Comparison of ENCODE assay signal across 23 mouse cellular contexts in the genomic region with DNA sequence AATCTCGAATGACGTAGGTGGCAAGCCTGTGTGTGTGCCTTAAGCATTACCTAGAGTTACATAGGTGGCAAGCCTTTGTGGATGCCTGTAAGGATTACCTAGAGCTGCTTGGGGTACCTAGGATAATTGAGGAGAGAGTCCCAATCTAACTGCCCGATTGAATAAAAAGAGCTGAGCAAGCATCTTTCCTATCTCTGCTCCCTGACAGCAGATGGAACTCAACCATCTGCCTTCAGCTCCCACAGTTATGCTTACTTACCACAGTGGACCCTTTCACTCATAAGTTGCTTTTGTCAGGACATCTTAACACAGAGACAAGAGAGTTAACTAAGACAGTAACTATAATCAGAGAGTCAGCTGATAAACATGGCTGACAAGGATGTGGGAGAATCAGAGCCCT.
A peak's percentile ranks its signal among the peaks of the same experiment; 100 is the strongest.
DNase-seq lines count a peak whose midpoint lies in the region; ATAC-seq and TF ChIP-seq lines count a peak whose summit lies in the region.
"Had no signal": no experiment of that assay in that cellular context is flagged by ENCODE, and none has a peak within 500 bp of the region (broad histone marks: within the 10 kb centered on the region; RNA-seq: fewer than 3 reads in every experiment).

No protein-coding gene starts in this region.

- H3K27me3 ChIP-seq in CH12.LX (replicated peaks) (no peaks in the 10 kb centered on the region), MEL (ENCODE audit: control insufficient read depth in 1 of 2, insufficient read depth in 2 of 2, low read length in 2 of 2) (peaks cover 7 to 13% of the 10 kb centered on the region in 2 experiments)
- H3K27me3 ChIP-seq in forebrain, embryonic 12.5 days = no peaks in the 10 kb centered on the region

- TF ChIP-seq EP300 in CH12.LX (IDR thresholded peaks at IDR 0.05; ENCODE audit: low read length) (no peak), MEL (IDR thresholded peaks at IDR 0.05; ENCODE audit: low read depth in 1 of 2, low read length in 2 of 2) (no peak)

- H3K36me3 ChIP-seq in CH12.LX (replicated peaks in 1 of 2; ENCODE audit: control insufficient read depth in 1 of 2, insufficient read depth in 1 of 2, low read length in 1 of 2) (no peaks in the 10 kb centered on the region), ES-E14 (ENCODE audit: control insufficient read depth, insufficient read depth, low read length, poor library complexity, severe bottlenecking) (no peaks in the 10 kb centered on the region), MEL (ENCODE audit: control insufficient read depth in 1 of 2, insufficient read depth in 2 of 2, low read length in 2 of 2) (0 out of 4 replicates have a peak, but pooled peaks cover 0 to 2% of the 10 kb centered on the region in 2 experiments)
- no peaks in the 10 kb centered on the region for H3K36me3 ChIP-seq in forebrain, embryonic 12.5 days (replicated peaks)
- H3K36me3 ChIP-seq: G1E had no signal

- ATAC-seq in forebrain, embryonic 12.5 days (ENCODE audit: low FRiP score) = no peak
- ATAC-seq: activated CD4-positive, CD25-positive, alpha-beta regulatory T cell, adult 4 months; CD4-positive, CD25-positive, alpha-beta regulatory T cell, adult 4 months; Patski had no signal

- H3K27ac ChIP-seq in CH12.LX (ENCODE audit: insufficient read depth, low read depth) = no peak overlapping the region
- H3K27ac ChIP-seq in ES-E14 (ENCODE audit: insufficient read depth, low read depth, low read length, poor library complexity, severe bottlenecking) = no peak overlapping the region
- no peak overlapping the region for H3K27ac ChIP-seq in MEL (ENCODE audit: control insufficient read depth, low read depth, low read length)
- H3K27ac ChIP-seq in forebrain, embryonic 12.5 days = no peak overlapping the region

- TF ChIP-seq POLR2A in CH12.LX (IDR thresholded peaks at IDR 0.05; ENCODE audit: low read depth, low read length) = no peak
- TF ChIP-seq POLR2A in MEL (IDR thresholded peaks at IDR 0.05; ENCODE audit: control insufficient read depth in 1 of 2, insufficient read depth in 1 of 2, low read depth in 1 of 2, low read length in 2 of 2, poor library complexity in 1 of 2) = no peak

- no peak overlapping the region for H3K4me3 ChIP-seq in CH12.LX (replicated peaks in 1 of 3; ENCODE audit: low read depth in 2 of 3, low read length in 2 of 3, poor library complexity in 1 of 3)
- H3K4me3 ChIP-seq in ES-E14 (ENCODE audit: insufficient read depth in 1 of 2, low read depth in 1 of 2, low read length in 2 of 2, poor library complexity in 1 of 2, severe bottlenecking in 1 of 2) = no peak overlapping the region
- no peak overlapping the region for H3K4me3 ChIP-seq in MEL (ENCODE audit: control insufficient read depth in 1 of 2, insufficient read depth in 1 of 2, low read depth in 2 of 2, low read length in 2 of 2)
- H3K4me3 ChIP-seq in forebrain, embryonic 12.5 days (replicated peaks) = no peak overlapping the region

- TF ChIP-seq RAD21 in CH12.LX (IDR thresholded peaks at IDR 0.05; ENCODE audit: low read depth, low read length) (no peak), MEL (IDR thresholded peaks at IDR 0.05; ENCODE audit: low read depth, low read length) (no peak)

- dilution Hi-C loops in CH12.LX (cut with MboI; ENCODE audit: extremely low pct_ligation_motif_present, extremely low pct_unique_long_range_greater_than_20kb, low sequenced_read_pairs) = no loop called here

- H3K79me2 ChIP-seq in CH12.LX (replicated peaks; ENCODE audit: control insufficient read depth, extremely low read depth, insufficient read depth, poor library complexity, severe bottlenecking) (no peaks in the 10 kb centered on the region), MEL (ENCODE audit: control insufficient read depth, insufficient read depth, low read length, poor library complexity) (no peaks in the 10 kb centered on the region)

- TF ChIP-seq CTCF in CH12.LX (conservative IDR thresholded peaks at IDR 0.05 in 1 of 2, IDR thresholded peaks at IDR 0.05 in 1 of 2; ENCODE audit: low read depth in 2 of 2, low read length in 2 of 2) (no peak), MEL (IDR thresholded peaks at IDR 0.05 in 2 of 3, conservative IDR thresholded peaks at IDR 0.05 in 1 of 3; ENCODE audit: control insufficient read depth in 1 of 3, insufficient read depth in 1 of 3, low read depth in 2 of 3, low read length in 3 of 3, poor library complexity in 1 of 3, severe bottlenecking in 1 of 3) (no peak)

- H3K9me3 ChIP-seq in CH12.LX (replicated peaks; ENCODE audit: low read length) = no peaks in the 10 kb centered on the region
- no peaks in the 10 kb centered on the region for H3K9me3 ChIP-seq in ES-E14 (ENCODE audit: control insufficient read depth, insufficient read depth, low read depth, low read length)
- no peaks in the 10 kb centered on the region for H3K9me3 ChIP-seq in MEL (replicated peaks; ENCODE audit: insufficient read depth, low read length)
- no peaks in the 10 kb centered on the region for H3K9me3 ChIP-seq in forebrain, embryonic 12.5 days
- H3K9me3 ChIP-seq: G1E had no signal

- H3K4me1 ChIP-seq in CH12.LX (ENCODE audit: control insufficient read depth in 1 of 2, insufficient read depth in 2 of 2) = peaks cover 7 to 50% of the 10 kb centered on the region in 2 experiments
- no peaks in the 10 kb centered on the region for H3K4me1 ChIP-seq in ES-E14 (ENCODE audit: control insufficient read depth in 2 of 2, insufficient read depth in 2 of 2, low read length in 2 of 2, poor library complexity in 1 of 2)
- no peaks in the 10 kb centered on the region for H3K4me1 ChIP-seq in MEL (ENCODE audit: control insufficient read depth in 1 of 2, insufficient read depth in 2 of 2, low read length in 2 of 2)
- no peaks in the 10 kb centered on the region for H3K4me1 ChIP-seq in forebrain, embryonic 12.5 days

- no peak for DNase-seq in CH12.LX (ENCODE audit: extremely low read depth)
- DNase-seq in ES-E14 (ENCODE audit: low read depth, low spot score) = no peak
- DNase-seq in MEL (ENCODE audit: low read depth, low spot score) = no peak
- DNase-seq in lung, postnatal 36 days = no peak
- no peak for DNase-seq in right cerebral cortex, adult 18-20 months
- DNase-seq: adrenal gland, adult 2 months; adrenal gland, adult 8-10 months; adrenal gland, postnatal 10 days; adrenal gland, postnatal 14 days; adrenal gland, postnatal 25 days; adrenal gland, postnatal 36 days; B cell, adult 2 months; cerebellum, adult 11 months; cerebellum, adult 11-12 months; cerebellum, adult 18-20 months; cerebellum, adult 2 months; cerebellum, adult 8-10 months; cerebellum, adult 9-10 months had no signal

- 92% methylated on average over 3 of the region's 3 CpGs for WGBS in forebrain, embryonic 12.5 days

- H3K4me2 ChIP-seq in CH12.LX (ENCODE audit: insufficient read depth, low read depth, poor library complexity, severe bottlenecking) = no peak overlapping the region
- no peak overlapping the region for H3K4me2 ChIP-seq in forebrain, embryonic 12.5 days

- H3K9ac ChIP-seq in CH12.LX (ENCODE audit: insufficient read depth, low read depth) (no peak overlapping the region), ES-E14 (ENCODE audit: insufficient read depth, low read depth, low read length, poor library complexity, severe bottlenecking) (no peak overlapping the region), MEL (ENCODE audit: control insufficient read depth, low read depth, low read length, poor library complexity, severe bottlenecking) (no peak overlapping the region)
- no peak overlapping the region for H3K9ac ChIP-seq in forebrain, embryonic 12.5 days

- in situ Hi-C loops in CH12.LX (cut with MboI; ENCODE audit: low pct_ligation_motif_present, low pct_unique_long_range_greater_than_20kb, low sequenced_read_pairs) = no loop called here
- in situ Hi-C loops in ES-E14 (cut with MboI; ENCODE audit: low sequenced_read_pairs in 2 of 2, unreplicated experiment in 2 of 2) = no loop called here

TF ChIP-seq in CH12.LX, 34 proteins besides CTCF, POLR2A, EP300 and RAD21:
- TF ChIP-seq SIN3A (IDR thresholded peaks at IDR 0.05; ENCODE audit: low read length) (no peak), CHD2 (IDR thresholded peaks at IDR 0.05; ENCODE audit: low read length) (no peak), PAX5 (IDR thresholded peaks at IDR 0.05; ENCODE audit: low read length) (no peak), MAFK (IDR thresholded peaks at IDR 0.05; ENCODE audit: insufficient replicate concordance, low read length) (peak; percentile 66)

TF ChIP-seq in ES-E14, 5 proteins besides CTCF, POLR2A, EP300 and RAD21:
- TF ChIP-seq ZC3H11A (IDR thresholded peaks at IDR 0.05; ENCODE audit: borderline replicate concordance, low read depth, low read length) (no peak), CHD2 (IDR thresholded peaks at IDR 0.05; ENCODE audit: low read depth, low read length) (no peak), HCFC1 (IDR thresholded peaks at IDR 0.05; ENCODE audit: borderline replicate concordance, insufficient read depth, low read length) (no peak), MAFK (IDR thresholded peaks at IDR 0.05; ENCODE audit: insufficient read depth, low read depth, low read length) (peak; percentile 56; the same call in 1 of the 2 replicates)

TF ChIP-seq in MEL, 35 proteins besides CTCF, POLR2A, EP300 and RAD21:
- no peak for TF ChIP-seq MXI1 (IDR thresholded peaks at IDR 0.05; ENCODE audit: low read depth, low read length)
- TF ChIP-seq MAFK (IDR thresholded peaks at IDR 0.05; ENCODE audit: borderline replicate concordance, low read depth, low read length) = 0 out of 2 replicates have a peak, but pooled peaks have one; percentile 15
- TF ChIP-seq RCOR1 (IDR thresholded peaks at IDR 0.05; ENCODE audit: low read depth, low read length) = no peak
- TF ChIP-seq SIN3A (IDR thresholded peaks at IDR 0.05; ENCODE audit: low read length) = no peak
TF ChIP-seq in MEL: peak in this region for 1.

Comparison
In these comparisons a context has a peak if more than half of its experiments do, and no peak if none do; other contexts are left out.
1. Of the 35 proteins assayed by ChIP-seq in both MEL and CH12.LX: peak only in MEL: none; only in CH12.LX: none; in both: MAFK; in neither: 34.